Mouse (Mus musculus) regulatory T cell (primary cell): ENCODE measurements at regions not wholly inside any gene's neighbourhood (a gene's known extent, or its start where the extent isn't known, plus 50 kb on each side); places are given as distances from the start of the nearest gene placed in this dataset.

ENCODE experiments used
- in situ Hi-C: fragments of 300-600 bp; cut with MboI, MseI; formaldehyde crosslinking; loops from one replicate; pipeline ENCODE4 v1.15.1; 2025; ENCODE audit warnings: high pct_unique_total_duplicates

GRCm38 (mm10) chr10:120563926-120564325 is 87.7 kb upstream of the Hmga2 start:
- in situ Hi-C loops, result no loop called here

DNA sequence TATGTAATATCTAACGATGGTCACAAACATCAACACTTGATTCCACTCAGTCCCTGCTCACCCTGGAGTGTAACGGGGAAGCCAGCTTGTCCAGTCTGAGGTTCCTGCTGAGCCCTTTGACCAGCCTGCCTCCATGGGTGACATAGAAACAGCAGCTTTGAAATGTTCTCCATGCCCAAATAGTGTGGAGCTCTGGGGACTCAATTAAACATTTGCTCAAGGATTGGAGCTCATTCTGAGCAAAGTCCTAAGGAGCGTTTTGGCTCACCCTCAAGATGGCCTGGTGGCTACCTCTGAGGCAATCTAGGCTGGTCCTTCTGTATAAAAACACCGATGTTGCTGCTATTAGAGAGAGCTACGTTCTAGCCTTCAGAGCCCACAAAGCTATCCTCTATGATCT is 85.6 kb upstream of the Hmga2 start:
- in situ Hi-C loops, result no loop called here

DNA sequence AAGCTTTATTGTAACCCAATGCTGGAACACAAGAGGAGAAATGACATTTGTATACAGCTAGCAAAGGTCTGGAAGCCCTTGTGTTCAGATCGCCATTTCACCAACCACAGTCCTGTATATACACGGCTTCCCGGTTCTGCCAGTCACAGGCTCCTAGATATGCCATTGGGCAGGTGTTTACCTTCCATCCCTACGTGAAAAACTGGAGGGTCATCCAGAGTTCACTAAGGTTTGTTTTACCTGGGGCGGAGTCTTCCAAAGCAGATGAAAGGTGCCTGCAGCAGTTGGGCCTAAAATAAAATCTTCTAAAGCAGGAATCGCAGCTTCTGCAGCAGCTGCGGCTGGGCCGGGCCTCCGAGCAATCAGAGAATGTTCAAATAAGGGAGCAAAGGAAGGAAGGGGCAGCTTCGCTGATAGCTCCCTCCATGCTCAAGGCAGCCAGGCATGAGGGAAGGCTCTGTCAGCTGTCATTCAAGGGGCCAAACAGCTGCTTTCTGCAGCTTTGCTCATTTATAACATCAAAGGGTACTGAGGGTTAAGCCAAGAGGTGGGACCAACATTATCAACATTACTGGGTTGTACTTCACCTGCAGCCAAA is 81.7 kb upstream of the Hmga2 start:
- in situ Hi-C loops, result no loop called here

GRCm38 (mm10) chr10:120556116-120556515 is 79.8 kb upstream of the Hmga2 start:
- in situ Hi-C loops, result no loop called here

DNA sequence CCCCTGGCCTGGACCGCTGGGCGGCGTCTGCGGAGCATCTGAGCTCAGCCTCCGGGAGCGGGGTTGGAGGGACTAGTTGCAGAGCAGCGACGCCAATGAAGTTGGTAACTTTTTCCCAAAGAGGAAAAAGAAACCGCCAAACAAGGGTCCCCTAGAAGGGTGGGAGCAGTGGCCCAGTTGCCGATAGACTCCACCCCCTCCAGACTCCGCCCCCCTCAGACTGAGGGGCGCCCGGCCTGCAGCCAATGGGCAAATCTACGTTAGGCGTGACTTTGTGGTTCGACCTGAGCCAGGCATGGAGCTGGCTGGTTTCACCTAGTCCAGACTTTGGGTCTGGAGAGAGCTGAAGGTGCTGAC is 76.8 kb upstream of the Hmga2 start:
- in situ Hi-C loops, result no loop called here

DNA sequence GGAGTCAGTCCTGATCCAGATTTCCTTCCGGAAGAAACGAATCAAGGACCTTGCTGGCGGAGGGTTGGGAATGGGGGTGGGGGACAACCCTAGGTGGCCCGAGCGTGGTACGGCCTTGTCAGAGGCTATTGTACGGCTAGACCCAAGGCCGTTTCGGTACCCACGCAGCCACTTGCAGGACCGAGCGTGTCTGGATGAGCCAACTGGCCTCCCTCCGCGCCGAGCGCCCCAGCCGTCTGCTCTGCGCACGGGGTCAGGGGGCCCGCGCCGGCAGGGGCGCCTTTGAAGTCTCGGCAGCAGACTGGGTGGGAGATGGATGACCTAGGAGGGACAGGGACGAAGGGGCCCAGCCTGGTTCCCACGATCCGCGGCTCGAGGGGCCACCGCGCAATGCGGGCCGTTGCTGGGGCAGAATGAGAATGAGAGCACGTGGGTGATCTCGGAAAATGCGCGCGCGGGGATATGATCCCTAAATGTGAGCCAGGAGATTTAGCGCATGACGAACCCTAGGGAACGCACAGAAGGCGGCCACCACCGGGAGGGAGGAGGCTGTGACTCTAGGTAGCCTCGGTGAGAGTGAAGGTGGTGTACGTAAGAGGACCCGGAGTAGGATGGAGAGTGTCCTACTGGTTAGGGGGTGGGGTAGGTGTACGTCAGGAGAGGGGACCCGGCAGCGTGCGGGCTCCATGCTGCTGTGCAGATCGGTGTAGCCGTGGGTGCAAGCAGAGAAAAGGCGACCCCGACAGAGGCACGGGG is 76.2 kb upstream of the Hmga2 start:
- in situ Hi-C loops, result no loop called here

DNA sequence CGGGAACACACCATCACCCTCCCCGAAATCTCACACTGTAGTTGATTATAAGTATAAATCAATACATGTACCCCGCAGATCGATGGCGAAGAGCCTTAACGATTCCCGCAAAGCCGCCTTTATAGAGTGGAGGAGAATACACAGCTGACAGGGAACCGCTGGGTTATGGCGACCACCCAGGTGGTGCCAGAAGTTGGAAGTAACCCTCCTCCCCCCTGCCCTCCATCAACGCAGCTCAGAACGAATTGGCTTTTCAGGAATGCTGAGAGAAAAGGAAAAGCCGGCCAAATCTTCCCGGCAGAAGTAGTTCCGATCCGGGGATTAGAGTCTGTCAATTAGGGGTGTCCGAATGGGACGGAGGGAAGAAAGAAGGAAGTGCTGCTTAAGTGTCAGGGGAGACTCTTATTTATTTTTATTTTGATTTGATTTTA is 75.6 kb upstream of the Hmga2 start:
- in situ Hi-C loops, result no loop called here

DNA sequence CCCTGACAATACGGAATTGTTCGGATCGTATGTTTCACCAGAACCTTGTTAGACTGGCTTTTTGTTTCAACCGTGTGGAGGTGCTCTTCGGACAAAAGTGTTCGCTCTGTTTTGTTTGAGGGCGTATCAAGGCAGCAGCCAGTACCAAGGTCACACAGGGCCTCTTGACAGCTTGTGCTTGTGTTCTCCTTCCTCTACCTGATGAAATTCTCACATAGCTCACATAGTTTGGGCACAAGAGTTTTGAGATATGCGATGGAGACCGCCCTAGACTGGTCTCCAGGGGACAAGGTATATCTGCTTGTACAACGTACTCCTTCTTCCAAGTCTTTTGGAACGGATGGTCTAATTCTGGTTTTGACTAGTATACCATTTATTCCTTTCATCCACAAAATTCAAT is 70.9 kb upstream of the Hmga2 start:
- in situ Hi-C loops, result no loop called here

- in situ Hi-C loops, result no loop called here
These were observed 65.3 kb upstream of the Hmga2 start for GRCm38 (mm10) chr10:120541618-120542017.

DNA sequence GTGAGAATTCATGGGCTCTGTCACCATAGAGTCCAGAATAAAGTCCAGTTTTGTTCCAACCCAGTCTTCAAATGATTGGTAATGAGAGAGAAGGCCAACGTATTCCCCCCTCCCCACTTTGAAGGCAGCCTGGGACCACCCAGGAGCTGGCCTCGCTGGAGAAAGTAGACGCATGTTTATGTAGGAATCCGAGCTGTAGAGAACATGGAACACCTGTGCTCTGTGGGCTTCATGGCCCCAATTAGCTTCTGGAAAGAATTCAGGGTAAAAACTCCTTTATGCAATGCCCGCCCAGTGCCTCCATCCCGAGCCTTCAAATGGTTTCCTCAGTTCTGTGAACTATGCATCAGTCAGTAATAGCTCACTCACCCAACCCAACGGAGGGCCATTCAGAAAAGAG is 62.3 kb upstream of the Hmga2 start:
- in situ Hi-C loops, result no loop called here

DNA sequence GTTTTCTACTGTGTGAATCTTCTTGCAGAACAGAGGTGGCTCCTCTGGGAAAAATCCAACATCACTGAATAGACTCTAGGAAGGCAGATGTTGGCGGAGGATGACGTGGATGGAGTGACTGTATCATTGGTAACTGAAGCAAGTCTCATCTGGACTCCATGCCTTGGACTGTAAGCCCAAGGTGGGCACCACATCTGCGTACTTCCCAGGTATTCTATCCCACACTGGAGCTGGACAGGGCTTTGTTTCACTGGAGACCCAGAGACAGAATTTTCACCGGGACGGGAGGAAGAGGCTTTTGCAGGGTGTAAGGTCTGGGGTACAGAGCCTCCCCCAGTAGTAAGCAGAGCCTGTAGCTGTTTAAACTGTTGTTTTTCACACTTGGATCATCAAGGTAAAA is 52.1 kb upstream of the Hmga2 start:
- in situ Hi-C loops, result no loop called here

- in situ Hi-C loops, result no loop called here
These were observed 51.7 kb upstream of the Hmga2 start for GRCm38 (mm10) chr10:120527951-120528350.

- in situ Hi-C loops, result no loop called here
These were observed 50.7 kb upstream of the Hmga2 start for GRCm38 (mm10) chr10:120526991-120527390.
